Mouse (Mus musculus): ENCODE measurements at regions not wholly inside any gene's neighbourhood (a gene's known extent, or its start where the extent isn't known, plus 50 kb on each side); places are given as distances from the start of the nearest gene placed in this dataset.
A peak's percentile ranks its signal among the peaks of the same experiment; 100 is the strongest.

GRCm38 (mm10) chr9:61601911-61602310, 229.7 kb downstream of the Tle3 start:
- no peak overlapping the region for H3K27ac ChIP-seq (ENCODE audit: low read depth, low read length)

GRCm38 (mm10) chr9:61597287-61597686, 225.1 kb downstream of the Tle3 start:
- no peak overlapping the region for H3K4me2 ChIP-seq (replicated peaks; ENCODE audit: low read depth, low read length)
- no peaks in the 10 kb centered on the region for H3K27me3 ChIP-seq (ENCODE audit: control insufficient read depth, insufficient read depth, low read length)
- H3K4me1 ChIP-seq (ENCODE audit: control insufficient read depth, insufficient read depth, low read length): 0 out of 2 replicates have a peak, but pooled peaks cover 5% of the 10 kb centered on the region
- no peaks in the 10 kb centered on the region for H3K36me3 ChIP-seq (ENCODE audit: control insufficient read depth, insufficient read depth, low read length)
- no peak for ATAC-seq (ENCODE audit: low FRiP score, low TSS enrichment)
- H3K4me3 ChIP-seq (ENCODE audit: low read length): no peak overlapping the region
- H3K27ac ChIP-seq (ENCODE audit: low read depth, low read length): no peak overlapping the region
- WGBS: 23% methylated on average over 7 of the region's 7 CpGs
- no peaks in the 10 kb centered on the region for H3K9me3 ChIP-seq (ENCODE audit: control insufficient read depth, low read length)
- H3K9ac ChIP-seq (ENCODE audit: low read depth, low read length): no peak overlapping the region

More at GRCm38 (mm10) chr9:61601911-61602310, 229.7 kb downstream of the Tle3 start:
- ATAC-seq (ENCODE audit: low FRiP score, low TSS enrichment): no peak
- Histone ChIP-seq H3K9me3 (ENCODE audit: control insufficient read depth, low read length) (no peaks in the 10 kb centered on the region), H3K4me2 (replicated peaks; ENCODE audit: low read depth, low read length) (no peak overlapping the region), H3K27me3 (ENCODE audit: control insufficient read depth, insufficient read depth, low read length) (no peaks in the 10 kb centered on the region), H3K36me3 (ENCODE audit: control insufficient read depth, insufficient read depth, low read length) (no peaks in the 10 kb centered on the region), H3K9ac (ENCODE audit: low read depth, low read length) (no peak overlapping the region), H3K4me3 (ENCODE audit: low read length) (no peak overlapping the region), H3K4me1 (ENCODE audit: control insufficient read depth, insufficient read depth, low read length) (0 out of 2 replicates have a peak, but pooled peaks cover 5% of the 10 kb centered on the region)
- 81% methylated on average over 6 of the region's 6 CpGs for WGBS

- H3K9ac ChIP-seq (ENCODE audit: low read depth, low read length): no peak overlapping the region
- no peaks in the 10 kb centered on the region for H3K9me3 ChIP-seq (ENCODE audit: control insufficient read depth, low read length)
- no peak overlapping the region for H3K4me3 ChIP-seq (ENCODE audit: low read length)
- 0 out of 2 replicates have a peak, but pooled peaks cover 5% of the 10 kb centered on the region for H3K4me1 ChIP-seq (ENCODE audit: control insufficient read depth, insufficient read depth, low read length)
- no peaks in the 10 kb centered on the region for H3K36me3 ChIP-seq (ENCODE audit: control insufficient read depth, insufficient read depth, low read length)
- no peak overlapping the region for H3K4me2 ChIP-seq (replicated peaks; ENCODE audit: low read depth, low read length)
- ATAC-seq (ENCODE audit: low FRiP score, low TSS enrichment): no peak
- H3K27me3 ChIP-seq (ENCODE audit: control insufficient read depth, insufficient read depth, low read length): no peaks in the 10 kb centered on the region
- no peak overlapping the region for H3K27ac ChIP-seq (ENCODE audit: low read depth, low read length)
- 40% methylated on average over 17 of the region's 17 CpGs for whole genome bisulfite sequencing
These were observed 224.4 kb downstream of the Tle3 start for GRCm38 (mm10) chr9:61596410-61597108.

- Histone ChIP-seq H3K36me3 (ENCODE audit: control insufficient read depth, insufficient read depth, low read length) (no peaks in the 10 kb centered on the region), H3K4me1 (ENCODE audit: control insufficient read depth, insufficient read depth, low read length) (0 out of 2 replicates have a peak, but pooled peaks cover 5% of the 10 kb centered on the region), H3K27me3 (ENCODE audit: control insufficient read depth, insufficient read depth, low read length) (no peaks in the 10 kb centered on the region), H3K27ac (ENCODE audit: low read depth, low read length) (no peak overlapping the region), H3K4me2 (replicated peaks; ENCODE audit: low read depth, low read length) (no peak overlapping the region), H3K9me3 (ENCODE audit: control insufficient read depth, low read length) (no peaks in the 10 kb centered on the region), H3K4me3 (ENCODE audit: low read length) (no peak overlapping the region), H3K9ac (ENCODE audit: low read depth, low read length) (no peak overlapping the region)
- ATAC-seq (ENCODE audit: low FRiP score, low TSS enrichment): no peak
- WGBS: 71% methylated on average over 9 of the region's 9 CpGs
These were observed 223.2 kb downstream of the Tle3 start for GRCm38 (mm10) chr9:61595170-61595967.

GRCm38 (mm10) chr9:61593991-61594390, 221.8 kb downstream of the Tle3 start:
- H3K4me1 ChIP-seq (ENCODE audit: control insufficient read depth, insufficient read depth, low read length): 0 out of 2 replicates have a peak, but pooled peaks cover 5% of the 10 kb centered on the region
- ATAC-seq (ENCODE audit: low FRiP score, low TSS enrichment): no peak
- no peaks in the 10 kb centered on the region for H3K36me3 ChIP-seq (ENCODE audit: control insufficient read depth, insufficient read depth, low read length)
- H3K9ac ChIP-seq (ENCODE audit: low read depth, low read length): no peak overlapping the region
- no peaks in the 10 kb centered on the region for H3K9me3 ChIP-seq (ENCODE audit: control insufficient read depth, low read length)
- WGBS: 91% methylated on average over 6 of the region's 6 CpGs
- H3K27me3 ChIP-seq (ENCODE audit: control insufficient read depth, insufficient read depth, low read length): no peaks in the 10 kb centered on the region
- H3K27ac ChIP-seq (ENCODE audit: low read depth, low read length): no peak overlapping the region
- no peak overlapping the region for H3K4me2 ChIP-seq (replicated peaks; ENCODE audit: low read depth, low read length)
- H3K4me3 ChIP-seq (ENCODE audit: low read length): no peak overlapping the region

GRCm38 (mm10) chr9:61589727-61590299, 217.6 kb downstream of the Tle3 start:
- no peaks in the 10 kb centered on the region for H3K9me3 ChIP-seq (ENCODE audit: control insufficient read depth, low read length)
- H3K27me3 ChIP-seq (ENCODE audit: control insufficient read depth, insufficient read depth, low read length): no peaks in the 10 kb centered on the region
- WGBS: 91% methylated on average over 10 of the region's 10 CpGs
- no peak overlapping the region for H3K4me2 ChIP-seq (replicated peaks; ENCODE audit: low read depth, low read length)
- no peak overlapping the region for H3K9ac ChIP-seq (ENCODE audit: low read depth, low read length)
- no peaks in the 10 kb centered on the region for H3K4me1 ChIP-seq (ENCODE audit: control insufficient read depth, insufficient read depth, low read length)
- H3K27ac ChIP-seq (ENCODE audit: low read depth, low read length): no peak overlapping the region
- no peaks in the 10 kb centered on the region for H3K36me3 ChIP-seq (ENCODE audit: control insufficient read depth, insufficient read depth, low read length)
- no peak for ATAC-seq (ENCODE audit: low FRiP score, low TSS enrichment)
- H3K4me3 ChIP-seq (ENCODE audit: low read length): no peak overlapping the region

- 0 out of 2 replicates have a peak, but pooled peaks have one; percentile 20 for ATAC-seq (ENCODE audit: low FRiP score, low TSS enrichment)
- Histone ChIP-seq H3K4me2 (replicated peaks; ENCODE audit: low read depth, low read length) (no peak overlapping the region), H3K27me3 (ENCODE audit: control insufficient read depth, insufficient read depth, low read length) (no peaks in the 10 kb centered on the region), H3K4me3 (ENCODE audit: low read length) (no peak overlapping the region), H3K9ac (ENCODE audit: low read depth, low read length) (no peak overlapping the region), H3K36me3 (ENCODE audit: control insufficient read depth, insufficient read depth, low read length) (no peaks in the 10 kb centered on the region), H3K27ac (ENCODE audit: low read depth, low read length) (no peak overlapping the region), H3K4me1 (ENCODE audit: control insufficient read depth, insufficient read depth, low read length) (peaks cover 13% of the 10 kb centered on the region), H3K9me3 (ENCODE audit: control insufficient read depth, low read length) (no peaks in the 10 kb centered on the region)
- 37% methylated on average over 21 of the region's 21 CpGs for WGBS
These were observed 211.3 kb downstream of the Tle3 start for GRCm38 (mm10) chr9:61583281-61584072.

GRCm38 (mm10) chr9:61581046-61581445, 208.9 kb downstream of the Tle3 start:
- 72% methylated on average over 6 of the region's 6 CpGs for WGBS
- H3K4me1 ChIP-seq (ENCODE audit: control insufficient read depth, insufficient read depth, low read length): peaks cover 13% of the 10 kb centered on the region
- no peak overlapping the region for H3K27ac ChIP-seq (ENCODE audit: low read depth, low read length)
- no peak overlapping the region for H3K4me2 ChIP-seq (replicated peaks; ENCODE audit: low read depth, low read length)
- no peaks in the 10 kb centered on the region for H3K27me3 ChIP-seq (ENCODE audit: control insufficient read depth, insufficient read depth, low read length)
- no peaks in the 10 kb centered on the region for H3K36me3 ChIP-seq (ENCODE audit: control insufficient read depth, insufficient read depth, low read length)
- no peak overlapping the region for H3K4me3 ChIP-seq (ENCODE audit: low read length)
- no peak overlapping the region for H3K9ac ChIP-seq (ENCODE audit: low read depth, low read length)
- ATAC-seq (ENCODE audit: low FRiP score, low TSS enrichment): no peak
- H3K9me3 ChIP-seq (ENCODE audit: control insufficient read depth, low read length): no peaks in the 10 kb centered on the region

Measured in kidney, embryonic 14.5 days (tissue).